Mouse (Mus musculus): ENCODE measurements around the gene Lancl1. TPM values are rescaled to one million over a fixed set of nuclear protein-coding genes. Genes with fewer than 3 reads are reported as not detected.
A peak's percentile ranks its signal among the peaks of the same experiment; 100 is the strongest.

The Lancl1 gene
- polyA plus RNA-seq (2015; fragmentation: Nextera tagmentation; extraction: Ambion mirVana): 56.5 and 59.8 TPM in 2 replicates

DNA sequence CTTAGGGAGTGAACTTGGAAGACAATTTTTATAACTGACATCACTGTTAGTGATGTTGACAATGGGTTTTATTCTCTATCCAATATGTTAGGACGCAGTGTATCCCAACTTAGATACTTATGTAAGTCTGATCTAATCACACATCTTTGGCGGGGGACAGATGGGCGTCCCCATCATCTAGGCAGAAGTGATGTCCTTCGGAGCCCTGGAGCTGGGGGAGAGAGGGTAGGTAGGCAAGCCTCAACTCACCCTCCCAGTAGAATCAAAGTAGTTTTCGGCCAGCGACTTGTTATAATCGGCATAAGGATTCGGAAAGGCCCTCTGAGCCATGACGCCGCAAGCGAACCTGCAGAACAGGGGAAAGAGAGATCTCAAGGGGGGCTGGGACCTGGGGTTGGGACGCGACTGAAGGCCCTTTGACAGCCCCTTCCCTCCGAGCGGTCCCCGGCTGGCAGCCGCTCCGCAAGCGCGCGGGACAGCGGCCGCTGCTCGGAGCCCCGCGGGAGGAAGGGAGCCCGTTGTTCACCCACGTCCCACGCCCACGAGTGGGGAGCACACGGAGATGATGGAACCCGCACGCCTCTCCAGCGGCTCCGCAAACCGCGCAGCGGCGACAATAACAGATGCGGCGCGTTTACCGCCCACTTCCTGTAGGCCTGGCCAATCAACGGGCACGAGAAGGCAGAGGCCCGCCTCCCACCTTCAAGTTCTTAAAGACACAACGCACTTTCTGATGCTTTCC is at the start of gene Lancl1:
TSS of gene Lancl1 (minus strand) at position 627 of the 742 bp plus-strand sequence.
- Histone ChIP-seq H3K9me3 (ENCODE audit: control insufficient read depth, low read length) (no peaks in the 10 kb centered on the region), H3K4me3 (ENCODE audit: low read length) (peak within 1 kb of the TSS; percentile 90), H3K27me3 (replicated peaks; ENCODE audit: control insufficient read depth, insufficient read depth, low read length) (no peaks in the 10 kb centered on the region), H3K4me2 (ENCODE audit: low read depth, low read length) (peak within 1 kb of the TSS; percentile 60), H3K9ac (ENCODE audit: low read depth, low read length) (peak within 1 kb of the TSS; percentile 87), H3K36me3 (ENCODE audit: control insufficient read depth, insufficient read depth, low read length) (no peaks in the 10 kb centered on the region), H3K4me1 (ENCODE audit: control insufficient read depth, insufficient read depth, low read length) (0 out of 2 replicates have a peak, but pooled peaks cover 5% of the 10 kb centered on the region), H3K27ac (ENCODE audit: low read length) (no peak within 1 kb of the TSS)
- WGBS: under 1% methylated on average over 47 of the region's 47 CpGs
- ATAC-seq: peak; percentile 97

- WGBS: 52% methylated on average over 7 of the region's 7 CpGs
- no peaks in the 10 kb centered on the region for H3K36me3 ChIP-seq (ENCODE audit: control insufficient read depth, insufficient read depth, low read length)
- peak; percentile 95 for ATAC-seq
- H3K4me2 ChIP-seq (ENCODE audit: low read depth, low read length): no peak overlapping the region
- no peaks in the 10 kb centered on the region for H3K9me3 ChIP-seq (ENCODE audit: control insufficient read depth, low read length)
- H3K4me1 ChIP-seq (ENCODE audit: control insufficient read depth, insufficient read depth, low read length): no peaks in the 10 kb centered on the region
- H3K27me3 ChIP-seq (replicated peaks; ENCODE audit: control insufficient read depth, insufficient read depth, low read length): no peaks in the 10 kb centered on the region
- no peak overlapping the region for H3K9ac ChIP-seq (ENCODE audit: low read depth, low read length)
- H3K27ac ChIP-seq (ENCODE audit: low read length): 0 out of 2 replicates have a peak overlapping the region, but pooled peaks have one; percentile 36
- no peak overlapping the region for H3K4me3 ChIP-seq (ENCODE audit: low read length)
Measured at GRCm38 (mm10) chr1:67079146-67079545, 40.5 kb upstream of the Lancl1 start.

GRCm38 (mm10) chr1:67078666-67079065 is 40.0 kb upstream of the Lancl1 start:
- no peak overlapping the region for H3K4me3 ChIP-seq (ENCODE audit: low read length)
- 61% methylated on average over 2 of the region's 2 CpGs for WGBS
- no peak overlapping the region for H3K9ac ChIP-seq (ENCODE audit: low read depth, low read length)
- H3K4me1 ChIP-seq (ENCODE audit: control insufficient read depth, insufficient read depth, low read length): no peaks in the 10 kb centered on the region
- H3K9me3 ChIP-seq (ENCODE audit: control insufficient read depth, low read length): no peaks in the 10 kb centered on the region
- peak; percentile 26; the same call in 1 of the 2 replicates for ATAC-seq
- 0 out of 2 replicates have a peak overlapping the region, but pooled peaks have one; percentile 2 for H3K4me2 ChIP-seq (ENCODE audit: low read depth, low read length)
- H3K27me3 ChIP-seq (replicated peaks; ENCODE audit: control insufficient read depth, insufficient read depth, low read length): no peaks in the 10 kb centered on the region
- H3K27ac ChIP-seq (ENCODE audit: low read length): peak overlapping the region; percentile 36; the same call in 1 of the 2 replicates
- no peaks in the 10 kb centered on the region for H3K36me3 ChIP-seq (ENCODE audit: control insufficient read depth, insufficient read depth, low read length)

DNA sequence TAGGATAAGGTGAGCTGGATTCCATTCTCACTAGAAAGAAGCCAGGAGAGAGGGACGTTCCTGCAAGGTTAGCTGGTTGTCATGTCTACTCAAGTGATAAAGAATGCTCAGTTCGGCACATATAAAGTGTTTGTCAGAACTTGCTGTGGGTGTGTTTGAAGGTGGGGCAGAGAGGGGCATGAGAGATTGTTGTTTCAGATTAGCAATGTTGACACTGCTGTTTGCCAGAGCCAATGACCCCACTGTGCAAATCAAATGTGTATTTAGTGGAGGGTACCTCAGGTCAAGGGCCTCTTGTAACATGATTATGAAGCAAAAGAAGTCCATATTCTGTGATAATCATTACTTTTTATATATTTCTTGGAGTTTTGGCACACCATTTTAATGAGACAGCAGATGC is 39.1 kb upstream of the Lancl1 start:
- WGBS: 59% methylated on average over 2 of the region's 2 CpGs
- Histone ChIP-seq H3K9ac (ENCODE audit: low read depth, low read length) (no peak overlapping the region), H3K4me1 (ENCODE audit: control insufficient read depth, insufficient read depth, low read length) (no peaks in the 10 kb centered on the region), H3K27me3 (replicated peaks; ENCODE audit: control insufficient read depth, insufficient read depth, low read length) (no peaks in the 10 kb centered on the region), H3K4me3 (ENCODE audit: low read length) (no peak overlapping the region), H3K36me3 (ENCODE audit: control insufficient read depth, insufficient read depth, low read length) (no peaks in the 10 kb centered on the region), H3K9me3 (ENCODE audit: control insufficient read depth, low read length) (no peaks in the 10 kb centered on the region), H3K4me2 (ENCODE audit: low read depth, low read length) (no peak overlapping the region), H3K27ac (ENCODE audit: low read length) (no peak overlapping the region; the same call in 1 of the 2 replicates)
- ATAC-seq: peak; percentile 79

GRCm38 (mm10) chr1:67067561-67067960 is 28.9 kb upstream of the Lancl1 start:
- Histone ChIP-seq H3K9ac (ENCODE audit: low read depth, low read length) (no peak overlapping the region), H3K27ac (ENCODE audit: low read length) (no peak overlapping the region), H3K4me2 (ENCODE audit: low read depth, low read length) (no peak overlapping the region), H3K36me3 (ENCODE audit: control insufficient read depth, insufficient read depth, low read length) (no peaks in the 10 kb centered on the region), H3K9me3 (ENCODE audit: control insufficient read depth, low read length) (no peaks in the 10 kb centered on the region), H3K4me3 (ENCODE audit: low read length) (no peak overlapping the region), H3K27me3 (replicated peaks; ENCODE audit: control insufficient read depth, insufficient read depth, low read length) (no peaks in the 10 kb centered on the region), H3K4me1 (ENCODE audit: control insufficient read depth, insufficient read depth, low read length) (0 out of 2 replicates have a peak, but pooled peaks cover 4% of the 10 kb centered on the region)
- no peak for ATAC-seq
- WGBS: 59% methylated on average over 1 of the region's 1 CpGs

DNA sequence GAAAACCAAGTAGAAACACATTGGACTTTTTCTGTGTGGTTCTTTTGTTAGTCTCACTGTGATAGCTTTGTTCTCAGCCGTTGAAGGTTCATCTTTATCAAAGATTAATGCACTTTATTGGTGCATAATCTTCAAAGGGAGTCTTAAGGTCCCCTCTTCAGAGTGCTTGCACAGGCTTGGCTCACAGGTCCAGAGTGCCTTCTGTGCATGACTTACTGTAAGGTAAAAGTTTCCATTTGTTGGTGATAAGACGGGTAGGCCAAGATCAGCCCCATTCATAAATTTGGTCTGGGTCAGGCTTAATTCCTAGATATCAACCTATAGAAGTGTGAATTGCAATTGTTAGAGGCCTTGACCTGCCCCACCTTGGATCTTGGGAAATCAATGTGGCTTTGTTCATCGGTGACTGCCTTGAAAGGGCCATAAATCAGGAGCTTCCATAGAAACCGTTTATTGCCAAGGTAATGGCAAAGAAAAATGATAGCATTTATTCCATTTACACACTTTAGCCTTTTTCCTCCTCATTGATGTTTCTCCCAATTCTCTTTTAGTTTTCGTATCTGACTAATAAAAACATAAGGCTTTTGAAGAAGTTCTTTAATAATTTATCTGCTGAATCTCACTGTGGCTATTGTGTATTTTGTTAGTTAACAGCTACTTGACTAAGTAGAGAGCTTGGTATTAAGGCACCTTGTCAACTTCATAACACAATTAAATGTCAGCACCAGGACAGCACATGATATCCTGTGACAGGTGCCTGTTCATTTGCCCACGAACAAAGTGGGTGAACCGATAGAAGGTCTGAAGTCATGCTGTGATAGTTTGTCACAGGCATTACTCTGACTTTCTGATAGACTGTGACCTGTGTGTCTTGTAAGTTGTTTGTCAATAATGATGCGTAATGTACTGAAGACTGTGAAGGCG is 26.9 kb upstream of the Lancl1 start:
- no peaks in the 10 kb centered on the region for H3K9me3 ChIP-seq (ENCODE audit: control insufficient read depth, low read length)
- H3K4me3 ChIP-seq (ENCODE audit: low read length): no peak overlapping the region
- 53% methylated on average over 9 of the region's 9 CpGs for WGBS
- peak overlapping the region; percentile 75 for H3K27ac ChIP-seq (ENCODE audit: low read length)
- H3K4me1 ChIP-seq (ENCODE audit: control insufficient read depth, insufficient read depth, low read length): 0 out of 2 replicates have a peak, but pooled peaks cover 4% of the 10 kb centered on the region
- no peak overlapping the region for H3K9ac ChIP-seq (ENCODE audit: low read depth, low read length)
- peak overlapping the region; percentile 25; the same call in 1 of the 2 replicates for H3K4me2 ChIP-seq (ENCODE audit: low read depth, low read length)
- ATAC-seq: peak; percentile 95
- no peaks in the 10 kb centered on the region for H3K36me3 ChIP-seq (ENCODE audit: control insufficient read depth, insufficient read depth, low read length)
- no peaks in the 10 kb centered on the region for H3K27me3 ChIP-seq (replicated peaks; ENCODE audit: control insufficient read depth, insufficient read depth, low read length)

GRCm38 (mm10) chr1:67061456-67062085 is 22.9 kb upstream of the Lancl1 start:
- H3K27ac ChIP-seq (ENCODE audit: low read length): no peak overlapping the region
- no peak overlapping the region for H3K4me3 ChIP-seq (ENCODE audit: low read length)
- H3K9ac ChIP-seq (ENCODE audit: low read depth, low read length): no peak overlapping the region
- no peaks in the 10 kb centered on the region for H3K27me3 ChIP-seq (replicated peaks; ENCODE audit: control insufficient read depth, insufficient read depth, low read length)
- WGBS: 4% methylated on average over 7 of the region's 7 CpGs
- ATAC-seq: peak; percentile 40
- H3K4me1 ChIP-seq (ENCODE audit: control insufficient read depth, insufficient read depth, low read length): 0 out of 2 replicates have a peak, but pooled peaks cover 4% of the 10 kb centered on the region
- H3K9me3 ChIP-seq (ENCODE audit: control insufficient read depth, low read length): no peaks in the 10 kb centered on the region
- H3K36me3 ChIP-seq (ENCODE audit: control insufficient read depth, insufficient read depth, low read length): no peaks in the 10 kb centered on the region
- no peak overlapping the region for H3K4me2 ChIP-seq (ENCODE audit: low read depth, low read length)

DNA sequence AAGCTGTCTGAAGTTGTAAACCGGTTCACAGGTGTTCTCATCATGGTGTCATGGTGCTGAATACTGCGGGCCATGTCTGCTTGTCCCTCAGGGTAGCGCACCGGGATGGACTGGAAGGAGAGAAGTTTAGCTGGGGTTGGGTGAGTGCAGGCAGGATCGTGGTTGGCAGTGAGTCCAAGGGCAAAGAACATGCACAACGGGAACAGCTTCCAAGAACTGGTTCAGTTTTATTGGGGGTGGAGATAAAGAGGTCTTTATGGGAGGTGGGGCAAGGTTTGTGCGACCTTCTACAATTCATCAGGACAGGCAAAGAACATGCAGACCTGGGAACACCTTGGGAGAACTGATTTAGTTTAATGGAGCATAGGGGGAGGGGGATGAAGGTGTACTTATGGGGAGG is 17.1 kb upstream of the Lancl1 start:
- Histone ChIP-seq H3K4me2 (ENCODE audit: low read depth, low read length) (no peak overlapping the region), H3K9me3 (ENCODE audit: control insufficient read depth, low read length) (no peaks in the 10 kb centered on the region), H3K4me1 (ENCODE audit: control insufficient read depth, insufficient read depth, low read length) (no peaks in the 10 kb centered on the region), H3K9ac (ENCODE audit: low read depth, low read length) (no peak overlapping the region), H3K4me3 (ENCODE audit: low read length) (no peak overlapping the region), H3K27me3 (replicated peaks; ENCODE audit: control insufficient read depth, insufficient read depth, low read length) (no peaks in the 10 kb centered on the region), H3K36me3 (ENCODE audit: control insufficient read depth, insufficient read depth, low read length) (no peaks in the 10 kb centered on the region), H3K27ac (ENCODE audit: low read length) (no peak overlapping the region)
- WGBS: 66% methylated on average over 7 of the region's 7 CpGs
- peak; percentile 93 for ATAC-seq

- Histone ChIP-seq H3K4me2 (ENCODE audit: low read depth, low read length) (no peak overlapping the region), H3K27me3 (replicated peaks; ENCODE audit: control insufficient read depth, insufficient read depth, low read length) (no peaks in the 10 kb centered on the region), H3K9me3 (ENCODE audit: control insufficient read depth, low read length) (no peaks in the 10 kb centered on the region), H3K27ac (ENCODE audit: low read length) (no peak overlapping the region), H3K36me3 (ENCODE audit: control insufficient read depth, insufficient read depth, low read length) (no peaks in the 10 kb centered on the region), H3K4me1 (ENCODE audit: control insufficient read depth, insufficient read depth, low read length) (no peaks in the 10 kb centered on the region), H3K4me3 (ENCODE audit: low read length) (no peak overlapping the region), H3K9ac (ENCODE audit: low read depth, low read length) (no peak overlapping the region)
- 74% methylated on average over 4 of the region's 4 CpGs for WGBS
- no peak for ATAC-seq
Measured at GRCm38 (mm10) chr1:67052721-67053120, 14.0 kb upstream of the Lancl1 start.

All from intestine, embryonic 16.5 days (tissue).